Mouse (Mus musculus) C2C12 (cell line): ENCODE data around the gene Aff1. TPM values are rescaled to one million over a fixed set of nuclear protein-coding genes. Genes with fewer than 3 reads are reported as not detected.
A peak's percentile ranks its signal among the peaks of the same experiment; 100 is the strongest.

Experiments used
- H3K27me3 ChIP-seq: one replicate; pipeline ENCODE4 v1.6.1; 2011; ENCODE audit not compliant: control insufficient read depth, insufficient read depth, insufficient read length
- H3K36me3 ChIP-seq: one replicate; pipeline ENCODE4 v1.6.1; 2011; ENCODE audit not compliant: control insufficient read depth, insufficient read depth
- H3K4me3 ChIP-seq: one replicate; pipeline ENCODE4 v1.5.1; 2011; ENCODE audit warnings: mild to moderate bottlenecking, control low read depth; ENCODE audit not compliant: poor library complexity, insufficient read depth, severe bottlenecking
- H3K79me2 ChIP-seq: one replicate; pipeline ENCODE4 v1.6.1; 2011; ENCODE audit not compliant: control insufficient read depth, insufficient read depth
- H3K79me3 ChIP-seq: one replicate; pipeline ENCODE4 v1.6.1; 2011; ENCODE audit warnings: low read depth, control low read depth
- H3ac ChIP-seq: one replicate; pipeline ENCODE3; 2011; ENCODE audit warnings: low read depth; ENCODE audit not compliant: control insufficient read depth, insufficient read length
- CEBPB ChIP-seq: IDR thresholded peaks from one replicate; pipeline ENCODE4 v1.6.1; 2011; ENCODE audit warnings: low read depth, mild to moderate bottlenecking, control low read depth, moderate library complexity
- CTCF ChIP-seq: IDR thresholded peaks from one replicate; pipeline ENCODE4 v1.5.1; 2011; ENCODE audit not compliant: control insufficient read depth, insufficient read depth, insufficient read length
- FOSL1 ChIP-seq: IDR thresholded peaks from one replicate; pipeline ENCODE4 v1.8.0; 2011; ENCODE audit warnings: mild to moderate bottlenecking, low read length; ENCODE audit not compliant: poor library complexity, insufficient read depth, severe bottlenecking
- MAX ChIP-seq: IDR thresholded peaks from one replicate; pipeline ENCODE4 v1.6.1; 2011; ENCODE audit warnings: mild to moderate bottlenecking, control low read depth
- MYOD1 ChIP-seq: IDR thresholded peaks from one replicate; pipeline ENCODE4 v1.6.1; 2011; ENCODE audit warnings: low read depth; ENCODE audit not compliant: control insufficient read depth, insufficient read length
- MYOG ChIP-seq: IDR thresholded peaks from one replicate; pipeline ENCODE4 v1.6.1; 2011; ENCODE audit not compliant: control insufficient read depth, insufficient read length; ENCODE audit errors: extremely low read depth
- USF1 ChIP-seq: IDR thresholded peaks from one replicate; pipeline ENCODE4 v1.6.1; 2011; ENCODE audit warnings: low read depth, mild to moderate bottlenecking, control low read depth, moderate library complexity
- polyA plus RNA-seq: library from polyadenylated mRNA; unstranded; fragments of >200 nt; fragmentation: generic; extraction: Trizol; gene quantifications from one replicate; pipeline ENCODE4 v1.2.1, GENCODE M21; 2012; ENCODE audit warnings: missing spikeins

Gene Aff1
- polyA plus RNA-seq, 1 experiment: 10.0 TPM

- Histone ChIP-seq H3K79me3 (peaks cover 86% of the 10 kb centered on the region), H3K27me3 (no peaks in the 10 kb centered on the region), H3K79me2 (peaks cover 100% of the 10 kb centered on the region), H3K4me3 (no peak overlapping the region), H3K36me3 (no peaks in the 10 kb centered on the region), H3ac (no peak overlapping the region)
- TF ChIP-seq CEBPB: no peak
- no peak for TF ChIP-seq MYOD1
- no peak for TF ChIP-seq MAX
- no peak for TF ChIP-seq FOSL1
- TF ChIP-seq USF1: no peak
- no peak for TF ChIP-seq MYOG
- no peak for TF ChIP-seq CTCF
These were observed 67.6 kb downstream of the Aff1 start for GRCm38 (mm10) chr5:103759489-103760424.

- Histone ChIP-seq H3K36me3 (no peaks in the 10 kb centered on the region), H3K79me3 (peaks cover 86% of the 10 kb centered on the region), H3K79me2 (peaks cover 100% of the 10 kb centered on the region), H3K27me3 (no peaks in the 10 kb centered on the region), H3ac (peak overlapping the region; percentile 46), H3K4me3 (peak overlapping the region; percentile 3)
- TF ChIP-seq USF1: peak; percentile 93
- TF ChIP-seq MAX: peak; percentile 53
- TF ChIP-seq MYOG: no peak
These were observed 68.4 kb downstream of the Aff1 start for GRCm38 (mm10) chr5:103760425-103761131.

DNA sequence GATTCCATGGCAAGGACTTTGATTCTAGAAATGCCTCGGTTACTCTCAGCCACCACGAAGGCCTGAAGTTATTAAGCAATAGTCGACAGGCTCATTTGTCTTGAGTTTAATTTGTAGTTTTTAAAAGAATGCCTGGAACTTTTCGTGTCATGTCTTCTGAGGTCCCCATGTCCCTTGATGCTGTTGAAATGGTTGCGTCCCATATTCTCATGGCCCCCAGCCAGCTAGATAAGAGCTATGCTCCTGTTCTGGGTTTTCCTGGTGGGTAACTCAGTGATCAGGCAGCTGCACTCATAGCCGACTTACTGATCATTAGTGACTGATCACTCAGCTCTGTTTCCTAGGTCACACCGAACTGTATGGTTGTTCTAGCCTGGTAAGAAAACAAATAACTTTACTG is 69.6 kb downstream of the Aff1 start:
- H3ac ChIP-seq: no peak overlapping the region
- H3K79me3 ChIP-seq: peaks cover 86% of the 10 kb centered on the region
- no peak overlapping the region for H3K4me3 ChIP-seq
- H3K27me3 ChIP-seq: no peaks in the 10 kb centered on the region
- H3K36me3 ChIP-seq: no peaks in the 10 kb centered on the region
- H3K79me2 ChIP-seq: peaks cover 100% of the 10 kb centered on the region
- no peak for TF ChIP-seq MYOD1
- no peak for TF ChIP-seq MYOG
- TF ChIP-seq MAX: no peak
- TF ChIP-seq FOSL1: no peak
- no peak for TF ChIP-seq USF1
- TF ChIP-seq CEBPB: no peak

DNA sequence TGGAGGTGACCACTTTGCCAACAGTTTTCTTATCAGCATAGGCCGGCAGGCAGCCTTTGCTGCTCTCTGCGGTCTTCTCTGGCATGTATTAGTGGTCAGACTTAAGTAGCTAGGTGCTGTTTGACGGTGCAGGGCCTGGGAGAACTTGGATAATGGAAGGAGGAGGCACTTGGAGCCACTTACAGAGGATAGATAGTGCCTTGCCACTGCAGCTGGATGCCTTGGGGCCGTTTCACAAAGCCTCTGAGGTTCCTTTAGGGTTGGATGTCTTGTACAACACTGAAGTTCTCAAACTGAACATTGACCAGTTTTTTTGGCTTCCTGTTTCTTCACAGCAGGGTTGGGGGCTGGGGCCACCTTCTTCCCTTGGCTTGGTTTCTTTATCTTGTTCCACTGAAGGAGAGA is 70.7 kb downstream of the Aff1 start:
- Histone ChIP-seq H3K79me3 (peaks cover 85% of the 10 kb centered on the region), H3K36me3 (no peaks in the 10 kb centered on the region), H3ac (no peak overlapping the region), H3K27me3 (no peaks in the 10 kb centered on the region), H3K4me3 (no peak overlapping the region), H3K79me2 (peaks cover 100% of the 10 kb centered on the region)
- no peak for TF ChIP-seq CTCF
- TF ChIP-seq FOSL1: no peak
- no peak for TF ChIP-seq MYOG
- no peak for TF ChIP-seq CEBPB
- no peak for TF ChIP-seq USF1
- no peak for TF ChIP-seq MYOD1
- TF ChIP-seq MAX: no peak

DNA sequence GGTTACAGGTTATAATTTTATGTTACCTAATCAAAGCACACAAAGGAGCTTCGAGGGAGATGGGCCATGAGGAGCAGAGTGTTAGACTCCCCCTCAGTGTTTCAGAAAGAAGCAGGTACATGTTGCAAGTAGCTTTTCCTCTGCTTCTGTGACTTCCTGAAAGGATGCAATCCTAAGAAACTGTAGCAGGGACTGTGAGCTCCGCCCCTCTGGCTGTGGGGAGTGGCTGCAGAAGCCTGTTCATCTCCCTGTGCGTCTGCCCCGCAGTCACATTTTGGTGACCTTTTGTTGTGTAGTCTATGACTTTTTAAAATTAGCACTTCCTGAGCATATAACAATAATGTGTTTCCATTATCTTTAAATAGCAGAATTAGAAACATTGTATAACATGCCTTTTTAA is 73.2 kb downstream of the Aff1 start:
- Histone ChIP-seq H3K36me3 (no peaks in the 10 kb centered on the region), H3K27me3 (no peaks in the 10 kb centered on the region), H3K4me3 (no peak overlapping the region), H3K79me2 (peaks cover 100% of the 10 kb centered on the region), H3K79me3 (peaks cover 86% of the 10 kb centered on the region), H3ac (no peak overlapping the region)
- TF ChIP-seq MAX: no peak
- no peak for TF ChIP-seq USF1
- no peak for TF ChIP-seq CTCF
- no peak for TF ChIP-seq CEBPB
- no peak for TF ChIP-seq FOSL1
- TF ChIP-seq MYOD1: no peak
- no peak for TF ChIP-seq MYOG
